Mouse (Mus musculus) CH12.LX (cell line): ENCODE data around the gene Ms4a10. TPM values are rescaled to one million over a fixed set of nuclear protein-coding genes. Genes with fewer than 3 reads are reported as not detected.
A peak's percentile ranks its signal among the peaks of the same experiment; 100 is the strongest.

ENCODE experiments used
- DNase-seq: peaks from one replicate; pipeline ENCODE4 v3.0.0-alpha.2; 2013; ENCODE audit errors: extremely low read depth
- H3K27ac ChIP-seq: 2 replicates; pipeline ENCODE4 v1.5.1; 2012; ENCODE audit warnings: low read depth, mild to moderate bottlenecking, control low read depth, moderate library complexity; ENCODE audit not compliant: insufficient read depth
- H3K27me3 ChIP-seq: replicated peaks from 2 replicates; pipeline ENCODE3; 2012; ENCODE audit warnings: inconsistent platforms
- H3K36me3 ChIP-seq, 2 experiments: replicated peaks in 1 of 2; 2 replicates each; pipeline versions ENCODE3 to v1.6.1; 2012; ENCODE audit warnings: inconsistent platforms in 1 of 2, low read length in 1 of 2, mild to moderate bottlenecking in 1 of 2, mixed read lengths in 1 of 2, moderate library complexity in 1 of 2; ENCODE audit not compliant: control insufficient read depth in 1 of 2, insufficient read depth in 1 of 2
- H3K4me1 ChIP-seq, 2 experiments: 2 replicates each; pipeline ENCODE4 v1.6.1; 2012; ENCODE audit warnings: inconsistent platforms in 1 of 2, moderate library complexity in 1 of 2; ENCODE audit not compliant: insufficient read depth in 2 of 2, control insufficient read depth in 1 of 2
- H3K4me2 ChIP-seq: 2 replicates; pipeline ENCODE4 v1.6.1; 2012; ENCODE audit warnings: low read depth, mild to moderate bottlenecking, control low read depth; ENCODE audit not compliant: poor library complexity, insufficient read depth, severe bottlenecking
- H3K4me3 ChIP-seq, 3 experiments: fragments of 150-350 bp in 1 of 3; sonication (generic) in 1 of 3; replicated peaks in 1 of 3; 2 replicates each; pipeline versions ENCODE3 to v1.5.1; 2011 to 2012; ENCODE audit warnings: low read depth in 2 of 3, low read length in 2 of 3, mild to moderate bottlenecking in 2 of 3, moderate library complexity in 2 of 3, control low read depth in 1 of 3, improper control_type of control experiment in 1 of 3, inconsistent platforms in 1 of 3, mixed read lengths in 1 of 3; ENCODE audit not compliant: poor library complexity in 1 of 3
- H3K79me2 ChIP-seq: replicated peaks from 2 replicates; pipeline ENCODE4 v1.6.1; 2012; ENCODE audit warnings: mild to moderate bottlenecking, moderate library complexity; ENCODE audit not compliant: control insufficient read depth, poor library complexity, insufficient read depth, severe bottlenecking; ENCODE audit errors: extremely low read depth
- H3K9ac ChIP-seq: 2 replicates; pipeline ENCODE4 v1.6.1; 2012; ENCODE audit warnings: low read depth, mild to moderate bottlenecking, control low read depth, moderate library complexity; ENCODE audit not compliant: insufficient read depth
- H3K9me3 ChIP-seq: replicated peaks from 2 replicates; pipeline ENCODE3; 2012; ENCODE audit warnings: low read length, inconsistent platforms, mixed read lengths
- CTCF ChIP-seq, 2 experiments: IDR thresholded peaks in 1 of 2; conservative IDR thresholded peaks in 1 of 2; 2 replicates each; pipeline ENCODE4 v1.5.1; 2011 to 2012; ENCODE audit warnings: low read depth in 2 of 2, low read length in 2 of 2, improper control_type of control experiment in 1 of 2, inconsistent platforms in 1 of 2, mild to moderate bottlenecking in 1 of 2, moderate library complexity in 1 of 2
- E2F4 ChIP-seq: IDR thresholded peaks from 2 replicates; pipeline ENCODE4 v1.6.1; 2011; ENCODE audit warnings: low read depth, low read length, improper control_type of control experiment; ENCODE audit not compliant: insufficient replicate concordance
- ELF1 ChIP-seq: IDR thresholded peaks from 2 replicates; pipeline ENCODE4 v1.6.1; 2014; ENCODE audit warnings: low read depth, mild to moderate bottlenecking, inconsistent platforms, low read length, improper control_type of control experiment
- ETS1 ChIP-seq: conservative IDR thresholded peaks from 2 replicates; pipeline ENCODE4 v1.6.1; 2012; ENCODE audit warnings: low read depth, mild to moderate bottlenecking, inconsistent platforms, low read length, improper control_type of control experiment, moderate library complexity
- GABPA ChIP-seq: IDR thresholded peaks from 2 replicates; pipeline ENCODE4 v1.6.1; 2012; ENCODE audit warnings: low read depth, low read length, improper control_type of control experiment, inconsistent platforms; ENCODE audit not compliant: insufficient replicate concordance
- JUN ChIP-seq: IDR thresholded peaks from 2 replicates; pipeline ENCODE4 v1.6.1; 2011; ENCODE audit warnings: low read depth, mild to moderate bottlenecking, low read length, improper control_type of control experiment, moderate library complexity; ENCODE audit not compliant: insufficient read depth
- JUND ChIP-seq: conservative IDR thresholded peaks from 2 replicates; pipeline ENCODE4 v1.6.1; 2011; ENCODE audit warnings: low read depth, low read length, improper control_type of control experiment
- KAT2A ChIP-seq: IDR thresholded peaks from 2 replicates; pipeline ENCODE4 v1.6.1; 2012; ENCODE audit warnings: low read length, improper control_type of control experiment, inconsistent platforms; ENCODE audit not compliant: insufficient replicate concordance
- MYC ChIP-seq: IDR thresholded peaks from 2 replicates; pipeline ENCODE4 v1.6.1; 2011; ENCODE audit warnings: low read depth, mild to moderate bottlenecking, improper control_type of control experiment, low read length
- POLR2AphosphoS2 ChIP-seq: IDR thresholded peaks from 2 replicates; pipeline ENCODE4 v1.6.1; 2011; ENCODE audit warnings: low read depth, low read length, improper control_type of control experiment
- RCOR1 ChIP-seq: conservative IDR thresholded peaks from 2 replicates; pipeline ENCODE4 v1.6.1; 2012; ENCODE audit warnings: low read depth, mild to moderate bottlenecking, inconsistent platforms, low read length, improper control_type of control experiment
- SMC3 ChIP-seq: IDR thresholded peaks from 2 replicates; pipeline ENCODE4 v1.6.1; 2011; ENCODE audit warnings: low read depth, low read length, improper control_type of control experiment
- TBP ChIP-seq: conservative IDR thresholded peaks from 2 replicates; pipeline ENCODE4 v1.6.1; 2011; ENCODE audit warnings: low read depth, low read length, improper control_type of control experiment
- TCF12 ChIP-seq: IDR thresholded peaks from 2 replicates; pipeline ENCODE4 v1.6.1; 2014; ENCODE audit warnings: low read depth, mild to moderate bottlenecking, inconsistent platforms, low read length, improper control_type of control experiment
- UBTF ChIP-seq: IDR thresholded peaks from 2 replicates; pipeline ENCODE4 v1.6.1; 2012; ENCODE audit warnings: low read depth, mild to moderate bottlenecking, inconsistent platforms, low read length, improper control_type of control experiment, moderate library complexity
- USF2 ChIP-seq: conservative IDR thresholded peaks from 2 replicates; pipeline ENCODE4 v1.6.1; 2011; ENCODE audit warnings: low read depth, low read length, improper control_type of control experiment
- ZC3H11A ChIP-seq: IDR thresholded peaks from 2 replicates; pipeline ENCODE4 v1.6.1; 2012; ENCODE audit warnings: low read depth, mild to moderate bottlenecking, inconsistent platforms, low read length, improper control_type of control experiment
- ZKSCAN1 ChIP-seq: IDR thresholded peaks from 2 replicates; pipeline ENCODE4 v1.6.1; 2012; ENCODE audit warnings: low read depth, inconsistent platforms, low read length, improper control_type of control experiment, borderline replicate concordance
- dilution Hi-C: fragments of 300-500 bp; cut with MboI; formaldehyde crosslinking; loops from 2 replicates; pipeline ENCODE4 v1.14.3; 2020; ENCODE audit warnings: low sequenced_read_pairs; ENCODE audit not compliant: extremely low pct_unique_long_range_greater_than_20kb, extremely low pct_ligation_motif_present
- in situ Hi-C: fragments of 300-500 bp; cut with MboI; formaldehyde crosslinking; loops from 3 replicates; pipeline ENCODE4 v1.14.3; 2019; ENCODE audit warnings: low sequenced_read_pairs, low pct_ligation_motif_present, low pct_unique_long_range_greater_than_20kb, mixed read lengths
- polyA plus RNA-seq: library from polyadenylated mRNA; unstranded; fragments of >175 nt; gene quantifications from 2 replicates; pipeline ENCODE4 v1.2.1, GENCODE M21; 2012; ENCODE audit warnings: low read depth; ENCODE audit not compliant: insufficient read length
- total RNA-seq, 2 experiments: library from RNA; depleted of rRNA; stranded (reverse); fragments of 300-350 nt in 1 of 2; fragments of >200 nt in 1 of 2; gene quantifications; 2 replicates each; pipeline ENCODE4 v1.2.3; 2012 to 2014

Ms4a10 gene
- total and polyA plus RNA-seq, 3 experiments, result not detected

DNA sequence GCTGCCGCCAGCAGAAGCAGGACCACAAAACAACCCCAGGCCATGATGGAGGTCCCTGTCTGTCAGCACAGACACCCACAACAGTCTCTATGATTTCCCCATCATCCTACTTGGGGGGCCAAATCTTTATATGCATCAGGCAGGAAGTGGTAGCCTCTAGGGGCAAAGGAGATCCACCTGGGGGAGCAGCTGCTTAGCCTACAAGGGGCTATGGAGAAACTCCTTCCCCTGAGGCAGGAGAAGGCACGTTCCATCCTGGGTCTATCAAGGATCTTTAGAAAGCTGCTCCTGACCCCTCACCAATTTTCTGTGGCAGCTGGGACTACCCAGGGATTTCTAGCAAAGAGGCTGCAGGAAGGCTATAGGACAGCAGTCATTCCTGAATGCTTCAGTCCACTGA lies 53.9 kb downstream of the Ms4a10 start, which contains the start of gene Zp1:
Gene Zp1, minus strand, starts transcription at position 101 of the 400 bp plus-strand sequence.
- Histone ChIP-seq H3K9me3 (no peaks in the 10 kb centered on the region), H3K4me3 (no peak within 1 kb of the TSS), H3K4me1 (peaks cover 6 to 36% of the 10 kb centered on the region in 2 experiments), H3K4me2 (no peak within 1 kb of the TSS), H3K79me2 (no peaks in the 10 kb centered on the region), H3K9ac (no peak within 1 kb of the TSS), H3K27me3 (no peaks in the 10 kb centered on the region), H3K36me3 (no peaks in the 10 kb centered on the region), H3K27ac (no peak within 1 kb of the TSS)
- dilution Hi-C loops (no loop called here), in situ Hi-C loops (no loop called here)
- TF ChIP-seq RCOR1 (no peak), CTCF (conservative IDR thresholded peaks at IDR 0.05 in 1 of 2, IDR thresholded peaks at IDR 0.05 in 1 of 2; ENCODE audit: low read depth in 2 of 2, low read length in 2 of 2) (no peak), ZKSCAN1 (no peak), MYC (no peak), TCF12 (no peak), GABPA (no peak), ELF1 (no peak)
- no peak for DNase-seq

DNA sequence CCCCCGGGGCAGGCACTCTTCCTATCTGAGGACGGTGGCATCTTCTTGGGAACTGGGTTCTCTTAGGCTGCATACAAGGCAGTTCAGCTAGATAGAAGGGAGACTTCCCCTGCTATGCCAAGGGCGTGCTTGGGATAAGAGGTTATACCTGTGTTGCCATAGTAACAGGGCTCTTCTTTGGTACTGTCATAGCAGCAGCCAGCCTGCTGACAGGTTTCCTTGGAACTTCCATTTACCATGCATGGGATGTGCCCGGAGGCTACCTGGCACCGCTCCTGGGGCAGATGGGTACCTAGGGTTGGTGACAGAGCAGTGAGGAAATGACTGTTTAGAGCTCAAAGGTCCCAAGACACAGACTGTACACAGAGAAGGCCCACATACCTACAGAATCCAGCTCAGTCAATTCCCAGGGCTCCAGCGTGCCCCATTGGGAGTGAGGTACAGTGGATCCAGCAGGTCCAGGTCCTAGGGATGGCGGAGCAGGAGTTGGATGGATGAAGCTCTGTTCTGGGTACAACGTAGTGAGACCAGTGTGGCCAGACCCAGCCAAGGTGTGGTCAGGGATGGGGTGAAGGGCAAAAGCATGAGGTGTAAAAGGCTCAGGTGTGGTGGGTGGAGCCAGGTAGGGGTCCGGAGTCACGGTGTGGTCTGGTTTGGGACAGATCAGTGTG lies 56.0 kb downstream of the Ms4a10 start:
- no peak overlapping the region for H3K9ac ChIP-seq
- TF ChIP-seq SMC3 (no peak), KAT2A (no peak), CTCF (conservative IDR thresholded peaks at IDR 0.05 in 1 of 2, IDR thresholded peaks at IDR 0.05 in 1 of 2; ENCODE audit: low read depth in 2 of 2, low read length in 2 of 2) (no peak), JUND (no peak), POLR2AphosphoS2 (no peak)
- TF ChIP-seq, all 38 proteins: peak for 0
- no peaks in the 10 kb centered on the region for H3K36me3 ChIP-seq
- H3K4me1 ChIP-seq, result peaks cover 17 to 55% of the 10 kb centered on the region in 2 experiments
- no peaks in the 10 kb centered on the region for H3K27me3 ChIP-seq
- dilution Hi-C loops (no loop called here), in situ Hi-C loops (no loop called here)
- H3K4me2 ChIP-seq, result no peak overlapping the region
- no peaks in the 10 kb centered on the region for H3K79me2 ChIP-seq
- no peak overlapping the region for H3K27ac ChIP-seq
- no peak for DNase-seq
- no peak overlapping the region for H3K4me3 ChIP-seq
- no peaks in the 10 kb centered on the region for H3K9me3 ChIP-seq

GRCm38 (mm10) chr19:10916506-10916905 lies 58.0 kb downstream of the Ms4a10 start:
- no peaks in the 10 kb centered on the region for H3K79me2 ChIP-seq
- no peaks in the 10 kb centered on the region for H3K27me3 ChIP-seq
- H3K4me2 ChIP-seq, result no peak overlapping the region
- peaks cover 0 to under 1% of the 10 kb centered on the region in 2 experiments for H3K36me3 ChIP-seq
- no peak overlapping the region for H3K27ac ChIP-seq
- in situ Hi-C loops, result no loop called here
- no peak overlapping the region for H3K4me3 ChIP-seq
- H3K9me3 ChIP-seq, result no peaks in the 10 kb centered on the region
- dilution Hi-C loops, result no loop called here
- peak; percentile 53 for DNase-seq
- TF ChIP-seq ZC3H11A, result no peak
- no peak for TF ChIP-seq MYC
- TF ChIP-seq RCOR1, result no peak
- no peak for TF ChIP-seq JUN
- TF ChIP-seq USF2, result no peak
- TF ChIP-seq ETS1, result no peak
- no peak for TF ChIP-seq TBP
- no peak for TF ChIP-seq E2F4
- no peak for TF ChIP-seq UBTF
- TF ChIP-seq, all 38 proteins: peak for 0
- Histone ChIP-seq H3K4me1 (peaks cover 17 to 55% of the 10 kb centered on the region in 2 experiments), H3K9ac (no peak overlapping the region)
